Mouse (Mus musculus): Measurements from ENCODE around the gene Klk15. TPM values are rescaled to one million over a fixed set of nuclear protein-coding genes. Genes with fewer than 3 reads are reported as not detected.
"Not testable (repeated sequence)": the region's sequence is repeated elsewhere in the genome, so short reads cannot be mapped to it uniquely, and the experiment has no call there.

Gene Klk15
- total RNA-seq (2021) = not detected
- long read RNA-seq, experiment 1 = 0 reads
- long read RNA-seq, experiment 2 = 0 reads

GRCm38 (mm10) chr7:43933440-43933839 lies at the start of gene Klk15:
TSS of gene Klk15 (plus strand) at chr7:43933740.
- no peak for DNase-seq (ENCODE audit: low spot score in 2 of 2)

DNA sequence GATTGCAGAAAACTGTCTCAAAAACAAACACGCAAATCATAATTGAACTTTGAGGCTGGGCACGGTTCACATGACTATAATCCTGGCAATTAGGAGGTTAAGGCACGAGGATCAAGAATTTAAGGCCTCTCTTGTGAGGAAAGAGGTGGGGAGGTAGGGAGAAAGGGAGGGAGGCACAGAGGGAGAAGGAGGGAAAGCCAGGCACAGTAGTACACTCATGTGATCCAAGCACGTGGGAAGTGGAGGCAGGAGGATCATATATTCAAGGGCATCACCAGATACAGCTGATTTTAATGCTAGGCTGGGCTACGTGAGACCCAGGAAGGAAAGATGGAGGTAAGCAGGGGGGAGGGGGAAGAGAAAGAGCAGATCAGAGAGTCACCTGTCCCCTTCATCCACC lies 42.2 kb upstream of the Klk15 start:
- no peak for DNase-seq (ENCODE audit: low spot score in 2 of 2)

DNA sequence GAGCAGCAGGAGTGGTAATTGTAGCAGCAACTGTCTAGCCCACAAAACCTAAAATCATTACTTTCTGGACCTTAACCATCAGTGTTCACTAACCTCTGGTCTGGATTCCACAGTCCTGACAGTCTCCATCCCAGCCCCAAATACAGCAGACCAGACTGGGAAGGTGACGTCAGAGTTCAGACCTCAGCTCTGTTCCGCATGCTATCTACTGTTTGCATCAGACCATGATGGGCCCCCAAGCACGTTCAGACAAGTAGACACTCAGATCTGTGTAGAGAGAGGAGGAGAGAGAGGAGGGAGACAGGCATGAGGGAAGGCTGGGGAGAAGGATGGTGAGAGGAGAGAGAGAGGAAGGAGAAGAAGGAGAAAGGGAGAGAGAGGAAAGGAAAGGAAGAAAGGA lies 41.8 kb upstream of the Klk15 start:
- DNase-seq (ENCODE audit: low spot score in 2 of 2) = no peak

DNA sequence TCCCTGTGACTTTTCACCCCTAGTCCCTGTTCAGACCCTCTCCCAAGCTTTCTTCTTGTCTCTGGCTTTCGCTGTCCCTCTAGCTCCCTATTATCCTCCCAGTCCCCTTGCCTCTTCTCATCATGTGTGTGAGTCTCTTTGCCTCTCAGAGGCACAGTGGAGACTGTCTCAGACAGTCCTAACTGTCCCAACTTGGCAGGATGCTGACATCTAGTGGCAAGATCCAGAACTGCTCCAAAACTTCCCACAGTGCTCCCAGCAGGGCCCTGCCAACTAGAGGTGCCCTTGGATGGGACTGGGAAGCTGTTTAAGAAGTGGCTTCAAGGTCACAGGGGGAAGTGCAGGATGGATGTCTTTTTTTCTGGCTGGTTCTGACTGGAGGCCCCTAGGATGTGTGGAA lies 38.7 kb upstream of the Klk15 start:
- DNase-seq (ENCODE audit: low spot score in 2 of 2) = peak; percentile 88 to 93

- no peak for DNase-seq (ENCODE audit: low spot score in 2 of 2)
These were observed 18.7 kb upstream of the Klk15 start for GRCm38 (mm10) chr7:43914821-43915220.

DNA sequence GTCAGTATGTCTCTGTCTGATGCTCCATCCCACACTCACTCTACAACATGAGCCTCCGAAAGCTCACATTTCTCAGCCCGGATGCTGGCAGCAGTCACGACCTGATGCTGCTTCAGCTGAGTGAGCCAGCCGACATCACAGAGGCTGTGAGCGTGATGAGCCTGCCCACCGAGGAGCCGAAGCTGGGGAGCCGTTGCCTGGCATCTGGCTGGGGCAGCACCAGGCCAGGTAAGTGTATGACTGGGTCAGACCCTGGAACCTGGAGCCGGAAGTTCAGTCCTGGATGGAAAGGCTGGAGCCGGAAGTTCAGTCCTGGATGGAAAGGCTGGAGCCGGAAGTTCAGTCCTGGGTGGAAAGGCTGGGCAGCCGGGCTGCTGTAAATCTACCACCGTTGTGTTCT lies 15.1 kb upstream of the Klk15 start:
- DNase-seq (ENCODE audit: low spot score in 2 of 2) = no peak

- DNase-seq (ENCODE audit: low spot score in 2 of 2) = no peak
These were observed 14.7 kb upstream of the Klk15 start for GRCm38 (mm10) chr7:43918871-43919270.

DNA sequence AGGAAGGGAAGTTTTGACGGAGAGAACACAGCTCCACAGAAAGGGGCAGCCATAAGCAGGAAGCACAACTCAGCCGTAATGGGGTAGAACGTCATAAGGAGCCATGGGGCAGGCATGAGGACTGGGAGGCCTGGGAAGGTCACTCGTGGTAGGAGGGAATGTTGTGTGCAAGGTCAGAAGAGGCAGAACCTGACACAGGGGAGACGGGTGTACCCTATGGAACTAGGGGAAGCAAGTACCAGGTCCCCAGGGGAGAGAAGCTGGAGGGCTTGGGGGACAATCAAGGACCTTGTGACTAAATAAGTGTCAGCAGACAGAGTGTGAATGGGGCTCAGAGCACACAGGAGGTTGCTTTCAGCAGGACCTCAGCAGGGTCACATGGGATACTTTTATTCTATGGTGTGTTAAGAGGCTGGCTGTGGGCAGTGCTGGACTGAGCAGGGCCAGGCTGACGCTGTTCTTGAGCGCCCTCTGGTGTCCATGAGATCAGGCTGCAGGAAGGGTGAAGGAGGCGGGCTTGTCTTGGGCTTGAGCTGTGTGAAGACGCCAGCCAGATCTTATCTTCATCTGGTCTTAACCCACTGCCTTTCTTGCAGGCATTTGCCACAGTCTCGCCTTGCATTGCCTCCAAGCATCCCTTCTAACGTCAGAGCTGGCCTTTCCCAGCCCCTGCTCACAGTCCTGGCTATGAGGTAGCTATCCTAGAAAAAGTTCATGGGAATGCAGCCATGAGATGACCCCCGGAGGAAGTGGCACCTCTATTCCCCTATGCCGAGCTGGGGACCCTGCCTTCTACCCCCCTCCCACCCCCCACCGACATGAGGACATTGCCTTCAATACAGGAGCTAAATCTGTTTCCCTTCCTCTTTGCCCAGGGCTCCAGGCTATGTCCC lies 13.7 kb upstream of the Klk15 start:
- DNase-seq (ENCODE audit: low spot score in 2 of 2) = peak; percentile 78 to 83

DNA sequence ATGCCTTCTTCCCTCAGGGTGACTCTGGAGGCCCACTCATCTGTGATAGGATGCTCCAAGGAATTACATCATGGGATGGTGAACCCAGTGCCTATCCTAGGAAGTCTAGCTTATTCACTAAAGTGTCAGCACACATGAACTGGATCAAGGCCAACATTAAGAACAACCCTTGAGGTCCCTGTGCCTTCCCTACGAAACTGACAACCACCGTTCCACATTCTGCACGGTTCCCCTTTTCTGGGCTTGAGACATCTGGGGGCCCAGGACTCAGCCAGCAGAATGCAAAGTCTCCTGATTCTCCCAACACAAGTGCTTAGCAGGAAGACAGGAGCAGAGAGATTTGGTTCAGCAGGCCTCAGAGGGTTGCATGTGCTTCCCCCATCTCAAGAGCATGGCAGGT lies 13.0 kb upstream of the Klk15 start:
- DNase-seq (ENCODE audit: low spot score in 2 of 2) = no peak

- no peak for DNase-seq (ENCODE audit: low spot score in 2 of 2)
These were observed 12.5 kb upstream of the Klk15 start for GRCm38 (mm10) chr7:43921087-43921486.

DNA sequence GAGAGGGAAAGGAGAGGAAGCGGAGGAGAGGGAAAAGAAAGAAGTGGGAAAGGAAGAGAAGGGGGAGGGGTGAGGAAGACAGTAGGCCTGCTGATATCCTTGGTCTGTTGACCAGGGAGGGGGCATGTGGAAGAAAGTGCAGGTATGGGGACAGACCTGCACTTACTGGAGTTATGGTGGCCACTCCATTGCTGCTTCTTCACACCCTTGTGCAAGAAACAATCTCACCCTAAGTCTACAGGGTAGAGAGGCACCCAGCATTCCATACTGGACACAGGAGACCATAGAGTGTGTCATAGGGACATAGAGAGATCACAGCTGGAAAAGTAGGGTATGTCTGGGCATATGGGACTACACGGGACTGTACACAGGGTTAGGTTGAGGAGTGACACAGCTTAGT lies 11.6 kb upstream of the Klk15 start:
- DNase-seq (ENCODE audit: low spot score in 2 of 2) = no peak

DNA sequence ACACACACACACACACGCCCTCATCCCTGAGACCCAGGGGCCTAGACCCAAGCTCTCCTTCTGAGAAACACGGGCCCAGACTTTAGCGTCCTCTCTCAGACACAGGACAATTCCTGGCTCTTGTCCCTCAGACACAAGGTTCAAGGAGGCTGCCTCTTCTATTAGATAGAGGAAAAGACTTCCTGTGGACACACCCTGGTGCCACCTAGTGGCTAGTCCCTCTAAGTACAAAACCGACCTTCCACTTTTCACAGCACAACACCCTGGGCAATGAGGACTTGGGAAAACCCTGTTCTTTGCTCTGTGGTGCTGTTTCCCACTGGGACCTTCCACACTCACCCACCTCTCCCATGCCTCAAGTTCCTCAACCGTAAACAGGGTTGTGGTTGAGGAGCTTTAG lies 7.6 kb upstream of the Klk15 start:
- no peak for DNase-seq (ENCODE audit: low spot score in 2 of 2)

GRCm38 (mm10) chr7:43928521-43928920 lies 5.0 kb upstream of the Klk15 start:
- peak in 1 of 2 experiments; percentile 21 for DNase-seq (ENCODE audit: low spot score in 2 of 2)

DNA sequence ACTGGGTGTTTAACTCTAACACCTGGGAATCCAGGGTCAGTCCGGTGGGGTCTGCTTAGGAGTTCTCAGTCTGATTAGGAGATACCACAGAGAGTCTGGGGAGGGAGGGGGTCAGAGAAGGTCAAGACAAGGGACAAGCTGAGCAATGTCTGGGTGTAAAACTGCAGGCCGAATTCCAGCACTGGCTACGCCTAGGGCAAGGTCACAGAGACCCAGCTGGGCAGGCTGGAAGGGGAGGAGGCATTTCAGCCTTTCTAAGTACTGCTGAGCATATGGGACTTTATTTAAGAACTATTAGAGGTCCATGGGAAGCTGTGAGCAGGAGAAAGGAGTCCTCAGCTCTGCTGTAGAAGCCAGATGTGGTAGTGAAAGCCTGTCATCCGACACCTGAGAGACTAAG lies 1.2 kb upstream of the Klk15 start:
- DNase-seq (ENCODE audit: low spot score in 2 of 2) = no peak

DNA sequence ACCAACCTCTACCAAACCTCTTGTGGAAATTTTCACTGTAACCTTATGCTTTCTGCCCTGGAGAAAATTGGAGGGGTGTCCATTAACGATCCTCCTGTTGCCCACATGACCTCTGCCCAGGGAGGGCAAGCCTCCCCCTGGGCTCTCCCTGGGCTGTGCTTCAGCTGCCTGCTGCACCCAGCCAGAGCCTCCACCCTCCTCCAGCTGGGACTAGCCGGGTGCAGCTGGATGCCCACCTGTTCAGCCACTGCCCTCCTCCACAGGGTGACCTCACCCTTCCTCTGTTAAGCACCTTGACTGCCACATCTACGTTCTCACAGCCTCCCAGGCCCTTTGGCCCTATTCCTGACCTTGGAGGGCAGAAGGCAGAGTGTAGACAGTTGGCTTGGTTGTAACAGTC lies 1.2 kb downstream of the Klk15 start:
- DNase-seq (ENCODE audit: low spot score in 2 of 2) = no peak

DNA sequence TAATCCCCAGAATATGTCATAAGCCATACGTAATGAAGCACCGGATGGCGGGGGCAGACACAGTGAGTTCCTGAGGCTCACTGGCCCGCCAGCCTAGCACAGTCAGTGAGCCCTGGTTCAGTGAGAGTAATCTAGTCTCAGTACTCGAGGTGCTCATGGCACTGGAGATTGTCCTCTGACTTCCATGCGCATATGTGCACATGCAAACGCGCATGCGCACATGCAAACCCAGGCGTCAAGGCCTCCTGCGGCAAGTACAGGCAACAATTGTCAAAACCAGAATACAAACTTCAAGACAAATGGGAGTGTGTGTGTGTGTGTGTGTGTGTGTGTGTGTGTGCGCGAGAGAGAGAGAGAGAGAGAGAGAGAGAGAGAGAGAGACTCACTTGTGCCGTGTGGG lies 3.0 kb downstream of the Klk15 start:
- no peak for DNase-seq (ENCODE audit: low spot score in 2 of 2)

GRCm38 (mm10) chr7:43942293-43942692 lies 8.8 kb downstream of the Klk15 start:
- not testable (repeated sequence) for DNase-seq (ENCODE audit: low spot score in 2 of 2)

DNA sequence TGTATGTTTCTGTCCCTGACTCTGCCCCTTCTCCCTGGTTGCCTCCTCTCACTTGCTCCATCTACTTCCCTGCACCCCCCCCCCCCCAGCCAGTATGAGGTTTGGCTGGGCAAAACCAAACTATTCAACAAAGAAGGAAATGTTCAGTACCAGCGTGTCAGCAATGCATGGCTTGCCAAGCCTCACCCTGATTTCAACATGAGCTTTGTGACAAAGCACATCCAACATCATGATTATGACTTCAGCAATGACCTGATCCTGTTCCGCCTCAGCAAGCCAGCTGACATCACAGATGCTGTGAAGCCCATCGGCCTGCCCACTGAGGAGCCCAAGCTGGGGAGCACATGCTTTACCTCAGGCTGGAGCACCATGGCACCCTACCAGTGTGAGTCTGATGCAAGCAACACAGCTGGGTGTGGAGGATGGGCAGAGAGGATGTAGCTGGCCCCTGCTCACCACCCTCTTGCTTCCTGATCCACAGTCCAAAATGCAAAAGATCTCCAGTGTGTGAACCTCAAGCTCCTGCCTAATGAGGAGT lies 11.3 kb downstream of the Klk15 start:
- no peak for DNase-seq (ENCODE audit: low spot score in 2 of 2)

- no peak for DNase-seq (ENCODE audit: low spot score in 2 of 2)
These were observed 16.8 kb downstream of the Klk15 start, which contains the start of gene Klk1b8 for GRCm38 (mm10) chr7:43950364-43950763. TSS of gene Klk1b8 (plus strand) at chr7:43950664.

DNA sequence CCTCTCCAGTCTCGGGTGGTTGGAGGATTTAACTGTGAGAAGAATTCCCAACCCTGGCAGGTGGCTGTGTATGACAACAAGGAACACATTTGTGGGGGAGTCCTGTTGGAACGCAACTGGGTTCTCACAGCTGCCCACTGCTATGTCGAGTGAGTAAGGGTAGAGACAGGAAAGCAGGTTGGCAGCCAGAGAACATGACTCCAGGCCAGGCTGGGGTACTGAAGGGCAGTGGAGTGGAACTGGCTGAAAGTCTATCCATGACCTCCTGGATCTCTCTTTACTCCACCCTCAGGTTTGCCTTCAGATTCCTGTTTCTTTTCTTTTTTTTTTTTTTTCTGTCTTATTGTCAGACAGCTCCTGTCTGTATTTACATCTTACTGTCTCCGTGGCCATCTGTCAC lies 19.2 kb downstream of the Klk15 start:
- peak; percentile 9 to 10 for DNase-seq (ENCODE audit: low spot score in 2 of 2)

GRCm38 (mm10) chr7:43966451-43966850 lies 32.9 kb downstream of the Klk15 start, which contains the start of gene Klk1b1:
TSS of gene Klk1b1 (plus strand) at chr7:43966751.
- no peak for DNase-seq (ENCODE audit: low spot score in 2 of 2)

DNA sequence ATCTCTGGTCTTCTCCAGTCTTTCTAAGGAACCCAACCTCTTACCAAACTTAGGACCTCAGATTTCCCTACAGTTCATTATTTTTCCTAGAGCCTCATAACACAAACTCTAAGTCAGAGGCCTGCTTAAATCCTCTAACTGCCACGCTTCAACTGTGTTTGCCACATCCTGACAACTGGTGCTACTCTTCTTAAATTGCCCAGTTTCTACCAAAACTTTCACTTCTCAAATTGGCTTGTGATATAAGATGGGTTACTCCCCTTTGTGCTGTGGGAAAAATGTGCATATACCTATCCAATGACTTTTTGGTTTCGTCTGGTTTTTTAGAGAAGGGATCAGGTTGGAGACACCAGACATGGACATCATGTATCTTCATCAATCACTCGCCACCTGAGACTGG lies 33.5 kb downstream of the Klk15 start:
- no peak for DNase-seq (ENCODE audit: low spot score in 2 of 2)

- no peak for DNase-seq (ENCODE audit: low spot score in 2 of 2)
These were observed 34.1 kb downstream of the Klk15 start for GRCm38 (mm10) chr7:43967612-43968011.

Data from left cerebral cortex, adult 18-20 months (tissue).